Mouse (Mus musculus): ENCODE results near the gene Olfr314. TPM values are rescaled to one million over a fixed set of nuclear protein-coding genes. Genes with fewer than 3 reads are reported as not detected.
A peak's percentile ranks its signal among the peaks of the same experiment; 100 is the strongest.
"Not testable (repeated sequence)": the region's sequence is repeated elsewhere in the genome, so short reads cannot be mapped to it uniquely, and the experiment has no call there.

Gene Olfr314
- polyA plus RNA-seq, 1 experiment from 2014 or later: not detected

DNA sequence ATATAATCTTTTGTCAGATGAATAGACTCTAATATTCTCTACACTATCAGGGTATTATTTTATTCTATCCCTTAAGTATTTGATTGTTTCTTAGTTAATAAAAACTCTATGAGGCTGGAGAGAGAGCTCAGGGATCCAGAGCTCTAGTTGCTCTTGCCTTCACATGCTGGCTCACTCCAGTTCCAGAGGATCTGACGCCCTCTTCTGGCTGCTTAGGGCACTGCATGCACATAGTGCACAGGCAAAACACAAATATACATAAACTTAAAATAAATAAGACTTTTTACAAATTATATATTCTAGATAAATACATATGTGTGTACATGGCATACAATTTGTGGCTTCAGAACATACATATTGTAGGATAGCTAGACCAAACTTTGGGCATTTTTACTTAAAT lies 29.2 kb downstream of the Olfr314 start:
- Histone ChIP-seq H3K4me2 (replicated peaks; ENCODE audit: low read depth) (no peak overlapping the region), H3K36me3 (ENCODE audit: control insufficient read depth, insufficient read depth, low read length) (no peaks in the 10 kb centered on the region), H3K9ac (ENCODE audit: low read length) (no peak overlapping the region), H3K9me3 (ENCODE audit: control insufficient read depth, low read length) (no peaks in the 10 kb centered on the region), H3K27me3 (ENCODE audit: control insufficient read depth, insufficient read depth, low read length) (no peaks in the 10 kb centered on the region), H3K27ac (replicated peaks) (no peak overlapping the region), H3K4me1 (replicated peaks; ENCODE audit: control insufficient read depth, insufficient read depth) (no peaks in the 10 kb centered on the region), H3K4me3 (ENCODE audit: low read depth, low read length) (no peak overlapping the region)
- ATAC-seq (ENCODE audit: low FRiP score, low TSS enrichment) (no peak), DNase-seq (ENCODE audit: low spot score) (no peak)
- 0% methylated on average over 1 of the region's 1 CpGs for WGBS
- peak; percentile 50 for TF ChIP-seq CTCF (IDR thresholded peaks at IDR 0.05; ENCODE audit: low read depth)
- no peak for TF ChIP-seq EP300 (optimal IDR thresholded peaks at IDR 0.05)

DNA sequence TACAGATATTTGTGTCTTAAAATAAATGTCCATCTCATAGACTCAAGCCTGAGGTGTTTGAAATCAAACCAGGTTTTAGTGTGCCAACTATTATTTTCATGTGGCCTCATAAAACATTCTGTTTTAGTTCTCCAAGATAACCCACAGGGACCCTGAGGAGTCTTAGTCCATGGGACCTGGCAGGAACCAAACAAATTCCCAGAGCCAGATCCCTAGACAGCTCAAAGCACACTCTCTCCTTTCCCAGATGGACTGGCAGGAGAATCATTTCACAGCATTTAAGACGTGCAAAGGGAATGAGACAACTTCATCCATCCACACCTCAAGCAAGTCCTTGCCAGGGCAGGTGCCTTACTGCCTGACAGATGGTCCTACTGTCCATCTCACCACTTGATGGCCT lies 31.9 kb downstream of the Olfr314 start, which contains the start of gene Olfr313:
Gene Olfr313 (plus strand): TSS at position 301 of the 400 bp plus-strand sequence.
- not testable (repeated sequence) for H3K4me2 ChIP-seq (replicated peaks; ENCODE audit: low read depth); H3K4me3 ChIP-seq (ENCODE audit: low read depth, low read length); ATAC-seq (ENCODE audit: low FRiP score, low TSS enrichment); H3K9me3 ChIP-seq (ENCODE audit: control insufficient read depth, low read length); H3K27ac ChIP-seq (replicated peaks); DNase-seq (ENCODE audit: low spot score); H3K4me1 ChIP-seq (replicated peaks; ENCODE audit: control insufficient read depth, insufficient read depth); H3K36me3 ChIP-seq (ENCODE audit: control insufficient read depth, insufficient read depth, low read length); H3K27me3 ChIP-seq (ENCODE audit: control insufficient read depth, insufficient read depth, low read length); H3K9ac ChIP-seq (ENCODE audit: low read length)
- 38% methylated on average over 1 of the region's 1 CpGs for WGBS

DNA sequence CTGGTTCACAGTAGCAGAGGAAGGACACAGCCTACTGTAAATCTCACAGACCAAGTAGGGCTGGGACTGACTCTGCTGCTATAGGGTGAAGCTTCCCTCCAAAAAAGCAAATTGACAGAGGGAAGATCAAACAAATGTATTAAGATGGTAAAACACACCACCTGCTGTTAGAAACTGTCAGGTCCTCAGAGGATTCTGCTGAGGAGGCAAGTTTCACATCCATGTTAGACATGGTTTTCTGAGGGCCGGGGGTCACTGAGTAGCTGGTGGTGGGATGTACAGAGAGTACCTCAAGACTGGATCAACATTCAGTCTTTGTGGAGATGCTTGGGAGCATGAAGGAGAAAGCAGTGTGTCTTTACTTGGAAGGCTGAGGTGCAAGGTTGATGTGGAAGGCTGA lies 32.9 kb downstream of the Olfr314 start:
- Histone ChIP-seq H3K4me1 (replicated peaks; ENCODE audit: control insufficient read depth, insufficient read depth) (no peaks in the 10 kb centered on the region), H3K4me2 (replicated peaks; ENCODE audit: low read depth) (no peak overlapping the region), H3K9me3 (ENCODE audit: control insufficient read depth, low read length) (no peaks in the 10 kb centered on the region), H3K27me3 (ENCODE audit: control insufficient read depth, insufficient read depth, low read length) (no peaks in the 10 kb centered on the region), H3K9ac (ENCODE audit: low read length) (no peak overlapping the region), H3K36me3 (ENCODE audit: control insufficient read depth, insufficient read depth, low read length) (no peaks in the 10 kb centered on the region), H3K27ac (replicated peaks) (no peak overlapping the region), H3K4me3 (ENCODE audit: low read depth, low read length) (no peak overlapping the region)
- 81% methylated on average over 1 of the region's 1 CpGs for WGBS
- TF ChIP-seq CTCF (IDR thresholded peaks at IDR 0.05; ENCODE audit: low read depth) (no peak), EP300 (optimal IDR thresholded peaks at IDR 0.05) (no peak)
- no peak for DNase-seq (ENCODE audit: low spot score)
- ATAC-seq (ENCODE audit: low FRiP score, low TSS enrichment): no peak

GRCm38 (mm10) chr11:58828937-58829336 lies 46.2 kb downstream of the Olfr314 start, which contains the start of gene Olfr312:
Olfr312 (plus strand) TSS chr11:58829237.
- not testable (repeated sequence) for H3K4me3 ChIP-seq (ENCODE audit: low read depth, low read length); ATAC-seq (ENCODE audit: low FRiP score, low TSS enrichment); DNase-seq (ENCODE audit: low spot score); H3K4me2 ChIP-seq (replicated peaks; ENCODE audit: low read depth); H3K9me3 ChIP-seq (ENCODE audit: control insufficient read depth, low read length); H3K9ac ChIP-seq (ENCODE audit: low read length); H3K36me3 ChIP-seq (ENCODE audit: control insufficient read depth, insufficient read depth, low read length); H3K4me1 ChIP-seq (replicated peaks; ENCODE audit: control insufficient read depth, insufficient read depth); H3K27me3 ChIP-seq (ENCODE audit: control insufficient read depth, insufficient read depth, low read length); H3K27ac ChIP-seq (replicated peaks)

GRCm38 (mm10) chr11:58829764-58830163 lies 47.0 kb downstream of the Olfr314 start:
- Histone ChIP-seq H3K4me2 (replicated peaks; ENCODE audit: low read depth) (no peak overlapping the region), H3K9me3 (ENCODE audit: control insufficient read depth, low read length) (no peaks in the 10 kb centered on the region), H3K27ac (replicated peaks) (no peak overlapping the region), H3K4me3 (ENCODE audit: low read depth, low read length) (no peak overlapping the region), H3K27me3 (ENCODE audit: control insufficient read depth, insufficient read depth, low read length) (no peaks in the 10 kb centered on the region), H3K36me3 (ENCODE audit: control insufficient read depth, insufficient read depth, low read length) (no peaks in the 10 kb centered on the region), H3K9ac (ENCODE audit: low read length) (no peak overlapping the region), H3K4me1 (replicated peaks; ENCODE audit: control insufficient read depth, insufficient read depth) (no peaks in the 10 kb centered on the region)
- 78% methylated on average over 3 of the region's 3 CpGs for WGBS
- ATAC-seq (ENCODE audit: low FRiP score, low TSS enrichment) (no peak), DNase-seq (ENCODE audit: low spot score) (no peak)
- TF ChIP-seq EP300 (optimal IDR thresholded peaks at IDR 0.05): no peak

GRCm38 (mm10) chr11:58832541-58832940 lies 49.8 kb downstream of the Olfr314 start:
- not testable (repeated sequence) for H3K27ac ChIP-seq (replicated peaks); H3K36me3 ChIP-seq (ENCODE audit: control insufficient read depth, insufficient read depth, low read length); H3K27me3 ChIP-seq (ENCODE audit: control insufficient read depth, insufficient read depth, low read length); H3K9me3 ChIP-seq (ENCODE audit: control insufficient read depth, low read length); H3K4me3 ChIP-seq (ENCODE audit: low read depth, low read length); H3K4me1 ChIP-seq (replicated peaks; ENCODE audit: control insufficient read depth, insufficient read depth); H3K9ac ChIP-seq (ENCODE audit: low read length); DNase-seq (ENCODE audit: low spot score); H3K4me2 ChIP-seq (replicated peaks; ENCODE audit: low read depth); ATAC-seq (ENCODE audit: low FRiP score, low TSS enrichment)
- 62% methylated on average over 3 of the region's 3 CpGs for WGBS

Other genes starting within 250 kb of the Olfr314 start
- gene Olfr330, start 248.1 kb upstream of the Olfr314 start, polyA plus RNA-seq (2015; fragmentation: Nextera tagmentation; extraction: Ambion mirVana): not detected in 2 replicates
- not detected in 2 replicates for gene Olfr329-ps, start 236.5 kb upstream of the Olfr314 start, polyA plus RNA-seq (2015; fragmentation: Nextera tagmentation; extraction: Ambion mirVana)
- 0.04 TPM in 1 of 2 replicates, not detected in the other for gene Olfr328, start 227.3 kb upstream of the Olfr314 start, polyA plus RNA-seq (2015; fragmentation: Nextera tagmentation; extraction: Ambion mirVana)
- gene Olfr224, start 212.4 kb upstream of the Olfr314 start, polyA plus RNA-seq (2015; fragmentation: Nextera tagmentation; extraction: Ambion mirVana): not detected in 2 replicates
- not detected in 2 replicates for gene Olfr325, start 205.2 kb upstream of the Olfr314 start, polyA plus RNA-seq (2015; fragmentation: Nextera tagmentation; extraction: Ambion mirVana)
- gene Olfr324, start 187.8 kb upstream of the Olfr314 start, polyA plus RNA-seq (2015; fragmentation: Nextera tagmentation; extraction: Ambion mirVana): not detected in 2 replicates
- gene 2210407C18Rik, start 166.9 kb upstream of the Olfr314 start, polyA plus RNA-seq (2015; fragmentation: Nextera tagmentation; extraction: Ambion mirVana): 1,000 and 1,066 TPM in 2 replicates
- 0.29 and 0.46 TPM in 2 replicates for gene Olfr323, start 152.5 kb upstream of the Olfr314 start, polyA plus RNA-seq (2015; fragmentation: Nextera tagmentation; extraction: Ambion mirVana)
- gene Trim58, start 142.5 kb upstream of the Olfr314 start, polyA plus RNA-seq (2015; fragmentation: Nextera tagmentation; extraction: Ambion mirVana): 1.5 and 1.9 TPM in 2 replicates
- gene Olfr322, start 124.2 kb upstream of the Olfr314 start, polyA plus RNA-seq (2015; fragmentation: Nextera tagmentation; extraction: Ambion mirVana): not detected in 2 replicates
- not detected in 2 replicates for gene Olfr320, start 101.9 kb upstream of the Olfr314 start, polyA plus RNA-seq (2015; fragmentation: Nextera tagmentation; extraction: Ambion mirVana)
- not detected in 2 replicates for gene Olfr319, start 83.8 kb upstream of the Olfr314 start, polyA plus RNA-seq (2015; fragmentation: Nextera tagmentation; extraction: Ambion mirVana)
- not detected in 2 replicates for gene Olfr318, start 58.9 kb upstream of the Olfr314 start, polyA plus RNA-seq (2015; fragmentation: Nextera tagmentation; extraction: Ambion mirVana)
- gene Olfr317, start 43.7 kb upstream of the Olfr314 start, polyA plus RNA-seq (2015; fragmentation: Nextera tagmentation; extraction: Ambion mirVana): 0.06 TPM in 1 of 2 replicates, not detected in the other
- not detected in 2 replicates for gene Olfr316, start 30.2 kb upstream of the Olfr314 start, polyA plus RNA-seq (2015; fragmentation: Nextera tagmentation; extraction: Ambion mirVana)
- gene Olfr315, start 9.8 kb upstream of the Olfr314 start, polyA plus RNA-seq (2015; fragmentation: Nextera tagmentation; extraction: Ambion mirVana): not detected in 2 replicates
- gene Fam183b, start 19.0 kb downstream of the Olfr314 start, polyA plus RNA-seq (2015; fragmentation: Nextera tagmentation; extraction: Ambion mirVana): 3.1 and 3.7 TPM in 2 replicates
- gene Olfr313, start 32.0 kb downstream of the Olfr314 start, polyA plus RNA-seq (2015; fragmentation: Nextera tagmentation; extraction: Ambion mirVana): not detected in 2 replicates
- 0.04 TPM in 1 of 2 replicates, not detected in the other for gene Olfr312, start 46.3 kb downstream of the Olfr314 start, polyA plus RNA-seq (2015; fragmentation: Nextera tagmentation; extraction: Ambion mirVana)
- gene Olfr311, start 56.3 kb downstream of the Olfr314 start, polyA plus RNA-seq (2015; fragmentation: Nextera tagmentation; extraction: Ambion mirVana): 0.08 TPM in 1 of 2 replicates, not detected in the other
- gene Gm12258, start 64.2 kb downstream of the Olfr314 start, polyA plus RNA-seq (2015; fragmentation: Nextera tagmentation; extraction: Ambion mirVana): 2.4 and 2.6 TPM in 2 replicates
- 2.6 and 3.2 TPM in 2 replicates for gene 2810021J22Rik, start 84.3 kb downstream of the Olfr314 start, polyA plus RNA-seq (2015; fragmentation: Nextera tagmentation; extraction: Ambion mirVana)
- gene Zfp39, start 121.3 kb downstream of the Olfr314 start, polyA plus RNA-seq (2015; fragmentation: Nextera tagmentation; extraction: Ambion mirVana): 1.6 and 1.9 TPM in 2 replicates
- gene Btnl10, start 135.0 kb downstream of the Olfr314 start, polyA plus RNA-seq (2015; fragmentation: Nextera tagmentation; extraction: Ambion mirVana): 0.04 TPM in 1 of 2 replicates, not detected in the other
- 136 and 140 TPM in 2 replicates for gene Rnf187, start 156.0 kb downstream of the Olfr314 start, polyA plus RNA-seq (2015; fragmentation: Nextera tagmentation; extraction: Ambion mirVana)
- gene Hist3h2ba, start 166.0 kb downstream of the Olfr314 start, polyA plus RNA-seq (2015; fragmentation: Nextera tagmentation; extraction: Ambion mirVana): 7.5 and 8.9 TPM in 2 replicates
- 18.7 and 19.1 TPM in 2 replicates for gene Hist3h2a, start 171.7 kb downstream of the Olfr314 start, polyA plus RNA-seq (2015; fragmentation: Nextera tagmentation; extraction: Ambion mirVana)
- gene Trim17, start 171.7 kb downstream of the Olfr314 start, polyA plus RNA-seq (2015; fragmentation: Nextera tagmentation; extraction: Ambion mirVana): 0.05 and 0.08 TPM in 2 replicates
- 9.9 and 11.0 TPM in 2 replicates for gene Trim11, start 195.1 kb downstream of the Olfr314 start, polyA plus RNA-seq (2015; fragmentation: Nextera tagmentation; extraction: Ambion mirVana)